Mouse (Mus musculus) ES-E14 (cell line): Measurements from ENCODE around the gene Plekhg5.

Experiments
- CHD2 ChIP-seq: IDR thresholded peaks from 2 replicates; pipeline ENCODE4 v1.6.1; 2014; ENCODE audit warnings: mild to moderate bottlenecking, low read depth, low read length, inconsistent platforms
- HCFC1 ChIP-seq: IDR thresholded peaks from 2 replicates; pipeline ENCODE4 v1.6.1; 2012; ENCODE audit warnings: low read length, inconsistent platforms, borderline replicate concordance; ENCODE audit not compliant: insufficient read depth
- MAFK ChIP-seq: IDR thresholded peaks from 2 replicates; pipeline ENCODE4 v1.6.1; 2014; ENCODE audit warnings: mild to moderate bottlenecking, low read depth, low read length, inconsistent platforms; ENCODE audit not compliant: insufficient read depth
- ZC3H11A ChIP-seq: IDR thresholded peaks from 2 replicates; pipeline ENCODE4 v1.6.1; 2012; ENCODE audit warnings: low read depth, mild to moderate bottlenecking, inconsistent platforms, low read length, borderline replicate concordance
- ZNF384 ChIP-seq: IDR thresholded peaks from 2 replicates; pipeline ENCODE4 v1.6.1; 2012; ENCODE audit warnings: low read depth, low read length, inconsistent platforms

DNA sequence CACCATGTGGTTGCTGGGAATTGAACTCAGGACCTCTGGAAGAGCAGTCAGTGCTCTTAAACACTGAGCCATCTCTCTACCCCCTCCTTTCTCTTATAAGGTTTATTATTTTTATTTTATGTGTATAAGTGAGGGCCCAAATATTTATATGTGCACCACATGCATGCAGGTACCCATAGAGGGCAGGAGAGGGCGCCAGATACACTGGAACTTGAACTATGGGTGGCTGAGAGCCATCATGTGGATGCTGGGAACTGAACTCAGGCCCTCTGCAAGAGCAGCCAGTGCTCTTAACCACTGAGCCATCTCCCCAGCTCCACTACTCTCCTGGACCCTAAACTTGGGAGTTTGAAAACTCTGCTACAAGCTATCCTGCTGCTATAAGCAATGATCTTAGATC lies 71.3 kb downstream of the Plekhg5 start:
- TF ChIP-seq HCFC1 (no peak), ZC3H11A (no peak), CHD2 (no peak), ZNF384 (no peak), MAFK (no peak)
